Mouse (Mus musculus): ENCODE results near the gene Cenpq.

GRCm38 (mm10) chr17:40885155-40885554 is 49.7 kb downstream of the Cenpq start:
- no peak for TF ChIP-seq GATA1 (IDR thresholded peaks at IDR 0.05; ENCODE audit: low read length)
- TF ChIP-seq TAL1 (IDR thresholded peaks at IDR 0.05; ENCODE audit: low read length), result no peak
